Mouse (Mus musculus): ENCODE data around the gene Macrod1. TPM values are rescaled to one million over a fixed set of nuclear protein-coding genes. Genes with fewer than 3 reads are reported as not detected.

Macrod1 gene
- polyA plus RNA-seq, 1 experiment, result 7.6 TPM

DNA sequence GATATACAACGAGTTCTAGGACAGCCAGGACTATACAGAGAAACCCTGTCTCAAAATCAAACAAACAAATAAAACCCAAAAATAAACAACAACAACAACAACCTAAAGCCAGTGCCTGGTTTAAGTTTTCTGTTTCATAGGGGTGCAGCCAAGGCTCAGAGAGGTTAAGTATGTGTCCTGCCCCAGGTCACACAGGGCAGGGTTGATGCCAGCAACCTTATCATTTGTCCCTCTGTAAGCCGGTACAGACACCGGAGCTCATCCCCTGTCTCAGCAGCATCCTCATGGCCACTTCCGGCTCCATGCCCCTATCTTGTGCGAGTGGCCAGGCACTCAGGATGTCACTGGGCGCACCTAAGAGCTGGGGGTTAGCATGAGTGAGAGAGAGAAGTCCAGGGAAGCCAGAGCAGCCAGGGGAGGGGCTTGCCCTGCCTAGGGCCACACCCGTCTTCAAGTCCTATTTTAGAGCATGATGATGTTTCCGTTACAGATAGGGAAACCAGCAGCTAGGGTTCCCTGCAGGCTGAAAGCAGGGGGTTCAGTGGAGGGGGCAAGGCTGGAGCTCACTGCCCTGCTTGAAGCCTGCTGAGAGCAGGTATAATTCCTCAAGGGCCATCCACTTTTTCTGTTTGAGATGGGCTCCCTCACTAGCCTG lies 61.2 kb downstream of the Macrod1 start:
- H3K4me3 ChIP-seq (ENCODE audit: low read depth, low read length), result no peak overlapping the region
- TF ChIP-seq CTCF (IDR thresholded peaks at IDR 0.05; ENCODE audit: low read depth, low read length) (no peak), POLR2A (IDR thresholded peaks at IDR 0.05; ENCODE audit: insufficient read depth, low read length) (no peak), EP300 (IDR thresholded peaks at IDR 0.05; ENCODE audit: insufficient read depth, low read depth, low read length) (no peak)
- no peaks in the 10 kb centered on the region for H3K36me3 ChIP-seq (ENCODE audit: control insufficient read depth, insufficient read depth, low read length, poor library complexity, severe bottlenecking)
- no peak overlapping the region for H3K9ac ChIP-seq (ENCODE audit: low read depth, poor library complexity, severe bottlenecking)
- no peaks in the 10 kb centered on the region for H3K27me3 ChIP-seq (ENCODE audit: control insufficient read depth, insufficient read depth, low read length, poor library complexity, severe bottlenecking)
- no peaks in the 10 kb centered on the region for H3K9me3 ChIP-seq (replicated peaks; ENCODE audit: control insufficient read depth, insufficient read depth, low read length, poor library complexity, severe bottlenecking)
- no peak overlapping the region for H3K27ac ChIP-seq (ENCODE audit: insufficient read depth, low read length)
- H3K4me1 ChIP-seq (ENCODE audit: control insufficient read depth, insufficient read depth, low read length), result no peaks in the 10 kb centered on the region

DNA sequence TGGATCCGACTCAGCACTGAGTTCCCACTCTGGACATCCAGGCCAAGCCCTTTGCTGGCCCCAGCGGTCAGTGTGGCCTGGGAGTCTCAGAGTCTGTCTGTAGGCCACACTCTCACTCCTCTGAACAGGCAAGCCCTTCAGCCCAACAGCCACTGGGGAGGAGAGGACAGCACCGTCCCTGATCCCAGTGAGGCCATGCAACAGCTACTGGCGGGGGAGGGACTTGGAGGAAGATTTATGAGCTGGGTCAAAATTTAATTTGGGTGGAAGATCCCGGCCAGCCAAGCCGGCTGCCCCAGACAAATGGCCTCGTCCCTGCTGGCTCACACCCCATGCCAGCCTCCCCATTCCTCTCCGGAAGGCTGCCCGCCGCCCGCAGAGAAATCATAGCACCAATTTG lies 64.6 kb downstream of the Macrod1 start:
- no peak overlapping the region for H3K27ac ChIP-seq (ENCODE audit: insufficient read depth, low read length)
- H3K9ac ChIP-seq (ENCODE audit: low read depth, poor library complexity, severe bottlenecking), result no peak overlapping the region
- TF ChIP-seq EP300 (IDR thresholded peaks at IDR 0.05; ENCODE audit: insufficient read depth, low read depth, low read length), result no peak
- no peak for TF ChIP-seq POLR2A (IDR thresholded peaks at IDR 0.05; ENCODE audit: insufficient read depth, low read length)
- TF ChIP-seq CTCF (IDR thresholded peaks at IDR 0.05; ENCODE audit: low read depth, low read length), result no peak

DNA sequence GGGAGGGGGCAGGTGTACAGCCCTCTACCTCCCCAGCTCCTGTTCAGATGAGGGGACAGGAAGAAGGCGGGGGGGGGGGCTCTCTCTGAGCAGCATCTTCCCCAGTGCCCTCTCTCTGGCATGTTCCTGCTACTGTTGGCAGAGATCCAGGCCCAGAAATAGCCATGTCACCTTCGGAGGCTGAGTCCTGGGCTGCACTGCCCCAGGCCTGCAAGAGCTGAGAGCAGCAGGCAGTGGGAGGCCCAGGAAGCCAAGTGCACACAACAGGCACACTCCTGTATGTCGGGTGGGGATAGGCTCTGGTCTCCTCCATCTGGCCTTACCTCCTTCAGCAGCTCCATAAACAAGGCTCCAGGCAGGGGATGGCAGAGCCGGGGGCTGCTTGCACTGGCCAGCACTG lies 65.7 kb downstream of the Macrod1 start:
- H3K27me3 ChIP-seq (ENCODE audit: control insufficient read depth, insufficient read depth, low read length, poor library complexity, severe bottlenecking), result no peaks in the 10 kb centered on the region
- H3K36me3 ChIP-seq (ENCODE audit: control insufficient read depth, insufficient read depth, low read length, poor library complexity, severe bottlenecking), result no peaks in the 10 kb centered on the region
- H3K9ac ChIP-seq (ENCODE audit: low read depth, poor library complexity, severe bottlenecking), result no peak overlapping the region
- TF ChIP-seq POLR2A (IDR thresholded peaks at IDR 0.05; ENCODE audit: insufficient read depth, low read length), result no peak
- TF ChIP-seq CTCF (IDR thresholded peaks at IDR 0.05; ENCODE audit: low read depth, low read length), result no peak
- TF ChIP-seq EP300 (IDR thresholded peaks at IDR 0.05; ENCODE audit: insufficient read depth, low read depth, low read length), result no peak
- no peak overlapping the region for H3K4me3 ChIP-seq (ENCODE audit: low read depth, low read length)
- H3K27ac ChIP-seq (ENCODE audit: insufficient read depth, low read length), result no peak overlapping the region
- H3K9me3 ChIP-seq (replicated peaks; ENCODE audit: control insufficient read depth, insufficient read depth, low read length, poor library complexity, severe bottlenecking), result no peaks in the 10 kb centered on the region
- H3K4me1 ChIP-seq (ENCODE audit: control insufficient read depth, insufficient read depth, low read length), result no peaks in the 10 kb centered on the region

More for the DNA sequence above, 64.6 kb downstream of the Macrod1 start:
- Histone ChIP-seq H3K36me3 (ENCODE audit: control insufficient read depth, insufficient read depth, low read length, poor library complexity, severe bottlenecking) (no peaks in the 10 kb centered on the region), H3K4me3 (ENCODE audit: low read depth, low read length) (no peak overlapping the region), H3K27me3 (ENCODE audit: control insufficient read depth, insufficient read depth, low read length, poor library complexity, severe bottlenecking) (no peaks in the 10 kb centered on the region), H3K4me1 (ENCODE audit: control insufficient read depth, insufficient read depth, low read length) (no peaks in the 10 kb centered on the region), H3K9me3 (replicated peaks; ENCODE audit: control insufficient read depth, insufficient read depth, low read length, poor library complexity, severe bottlenecking) (no peaks in the 10 kb centered on the region)

DNA sequence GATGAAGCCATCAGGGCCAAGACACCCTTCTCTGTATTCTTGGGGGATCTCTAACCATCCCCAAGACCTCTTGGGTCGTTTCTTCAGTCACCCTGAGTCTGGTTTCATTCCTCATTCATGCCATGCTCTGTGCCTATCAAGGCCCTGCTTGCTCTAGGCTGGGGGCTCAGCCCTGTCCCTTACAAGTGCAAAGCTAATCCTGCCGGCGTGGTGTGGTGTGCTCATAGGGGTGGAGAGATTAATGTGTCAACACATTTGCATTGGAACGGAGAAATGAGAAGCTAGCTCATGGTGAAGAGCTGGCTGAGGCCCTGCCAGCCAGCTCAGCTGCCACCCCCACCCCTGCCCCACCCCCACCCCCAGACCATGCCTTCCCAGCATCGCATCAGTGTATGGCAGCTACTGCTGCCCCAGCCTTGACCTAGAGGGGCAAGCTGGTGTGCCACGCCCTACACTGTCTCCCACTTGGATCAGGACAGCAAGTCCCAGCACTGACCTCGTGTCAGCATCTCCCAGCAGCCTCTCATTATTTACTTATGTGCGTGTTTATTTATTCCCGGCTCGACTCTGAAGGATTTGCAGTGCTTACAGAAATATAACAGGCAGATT lies 66.2 kb downstream of the Macrod1 start:
- H3K36me3 ChIP-seq (ENCODE audit: control insufficient read depth, insufficient read depth, low read length, poor library complexity, severe bottlenecking), result no peaks in the 10 kb centered on the region
- H3K4me1 ChIP-seq (ENCODE audit: control insufficient read depth, insufficient read depth, low read length), result no peaks in the 10 kb centered on the region
- TF ChIP-seq POLR2A (IDR thresholded peaks at IDR 0.05; ENCODE audit: insufficient read depth, low read length) (no peak), CTCF (IDR thresholded peaks at IDR 0.05; ENCODE audit: low read depth, low read length) (no peak), EP300 (IDR thresholded peaks at IDR 0.05; ENCODE audit: insufficient read depth, low read depth, low read length) (no peak)
- H3K27me3 ChIP-seq (ENCODE audit: control insufficient read depth, insufficient read depth, low read length, poor library complexity, severe bottlenecking), result no peaks in the 10 kb centered on the region
- H3K9me3 ChIP-seq (replicated peaks; ENCODE audit: control insufficient read depth, insufficient read depth, low read length, poor library complexity, severe bottlenecking), result no peaks in the 10 kb centered on the region
- no peak overlapping the region for H3K4me3 ChIP-seq (ENCODE audit: low read depth, low read length)
- H3K27ac ChIP-seq (ENCODE audit: insufficient read depth, low read length), result no peak overlapping the region
- H3K9ac ChIP-seq (ENCODE audit: low read depth, poor library complexity, severe bottlenecking), result no peak overlapping the region

DNA sequence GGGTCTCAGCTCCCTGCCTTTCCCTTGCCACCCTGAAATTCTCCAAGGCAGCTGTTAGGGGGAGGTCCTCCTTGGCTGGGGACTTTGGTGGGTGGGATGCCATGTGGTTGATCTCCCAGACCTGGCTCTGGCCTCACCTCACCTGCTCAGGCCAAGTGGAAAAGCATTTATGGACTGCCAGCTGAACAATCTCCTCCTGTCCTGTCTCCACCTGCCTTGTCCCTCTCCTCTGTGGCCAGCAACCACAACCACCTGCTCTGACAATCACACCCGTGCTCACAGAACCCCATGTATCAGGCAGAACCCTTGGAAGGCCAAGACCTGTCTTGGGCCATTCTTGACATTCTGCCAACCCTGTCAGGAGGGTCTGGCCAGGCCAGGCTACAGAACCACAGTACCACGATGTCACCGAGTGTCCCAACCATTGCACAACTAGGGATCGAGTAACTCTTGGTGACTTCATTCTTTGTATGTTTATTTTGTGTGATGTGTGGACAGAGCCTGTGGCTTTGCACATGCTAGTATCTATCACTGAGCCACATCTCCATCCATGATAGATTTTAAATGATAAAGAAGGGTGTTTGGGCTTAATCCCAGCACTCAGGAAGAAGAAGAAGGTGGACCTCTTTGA lies 69.0 kb downstream of the Macrod1 start:
- H3K9me3 ChIP-seq (replicated peaks; ENCODE audit: control insufficient read depth, insufficient read depth, low read length, poor library complexity, severe bottlenecking), result no peaks in the 10 kb centered on the region
- no peak overlapping the region for H3K4me3 ChIP-seq (ENCODE audit: low read depth, low read length)
- no peaks in the 10 kb centered on the region for H3K4me1 ChIP-seq (ENCODE audit: control insufficient read depth, insufficient read depth, low read length)
- H3K36me3 ChIP-seq (ENCODE audit: control insufficient read depth, insufficient read depth, low read length, poor library complexity, severe bottlenecking), result no peaks in the 10 kb centered on the region
- TF ChIP-seq CTCF (IDR thresholded peaks at IDR 0.05; ENCODE audit: low read depth, low read length) (no peak), POLR2A (IDR thresholded peaks at IDR 0.05; ENCODE audit: insufficient read depth, low read length) (no peak), EP300 (IDR thresholded peaks at IDR 0.05; ENCODE audit: insufficient read depth, low read depth, low read length) (no peak)
- H3K9ac ChIP-seq (ENCODE audit: low read depth, poor library complexity, severe bottlenecking), result no peak overlapping the region
- H3K27ac ChIP-seq (ENCODE audit: insufficient read depth, low read length), result no peak overlapping the region
- no peaks in the 10 kb centered on the region for H3K27me3 ChIP-seq (ENCODE audit: control insufficient read depth, insufficient read depth, low read length, poor library complexity, severe bottlenecking)

DNA sequence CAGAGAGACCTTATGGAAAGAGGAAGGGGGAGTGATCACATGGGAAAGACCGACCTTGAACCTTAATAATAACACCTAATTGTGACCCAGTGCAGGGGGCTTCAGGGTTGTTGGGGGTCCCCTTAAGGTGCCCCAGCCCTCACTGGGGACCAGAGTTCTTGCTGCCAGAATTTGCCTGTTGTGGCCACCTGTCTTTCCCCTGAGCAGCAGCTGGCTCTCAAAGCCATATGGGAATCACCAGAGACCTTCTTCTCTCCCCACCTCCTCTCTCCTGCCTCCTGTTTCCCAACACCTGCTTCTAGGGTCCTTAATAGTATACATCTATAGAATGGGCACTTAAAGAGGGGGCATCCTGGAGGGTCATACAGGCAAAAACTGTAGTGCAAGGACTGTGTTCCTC lies 69.6 kb downstream of the Macrod1 start:
- Histone ChIP-seq H3K9me3 (replicated peaks; ENCODE audit: control insufficient read depth, insufficient read depth, low read length, poor library complexity, severe bottlenecking) (no peaks in the 10 kb centered on the region), H3K27me3 (ENCODE audit: control insufficient read depth, insufficient read depth, low read length, poor library complexity, severe bottlenecking) (no peaks in the 10 kb centered on the region), H3K4me1 (ENCODE audit: control insufficient read depth, insufficient read depth, low read length) (no peaks in the 10 kb centered on the region), H3K4me3 (ENCODE audit: low read depth, low read length) (no peak overlapping the region), H3K36me3 (ENCODE audit: control insufficient read depth, insufficient read depth, low read length, poor library complexity, severe bottlenecking) (no peaks in the 10 kb centered on the region), H3K9ac (ENCODE audit: low read depth, poor library complexity, severe bottlenecking) (no peak overlapping the region), H3K27ac (ENCODE audit: insufficient read depth, low read length) (no peak overlapping the region)
- TF ChIP-seq EP300 (IDR thresholded peaks at IDR 0.05; ENCODE audit: insufficient read depth, low read depth, low read length) (no peak), CTCF (IDR thresholded peaks at IDR 0.05; ENCODE audit: low read depth, low read length) (no peak), POLR2A (IDR thresholded peaks at IDR 0.05; ENCODE audit: insufficient read depth, low read length) (no peak)
